Mouse (Mus musculus): Measurements from ENCODE around the gene Sema3d.

The Sema3d gene

GRCm38 (mm10) chr5:12634227-12634980 lies 251.2 kb downstream of the Sema3d start:
- no peak for DNase-seq (ENCODE audit: low spot score in 2 of 2)

GRCm38 (mm10) chr5:12637763-12638468 lies 254.7 kb downstream of the Sema3d start:
- DNase-seq (ENCODE audit: low spot score in 2 of 2): no peak
